Mouse (Mus musculus) CD4-positive helper T cell, adult 2 months (primary cell): Measurements from ENCODE around the gene Golph3.
A peak's percentile ranks its signal among the peaks of the same experiment; 100 is the strongest.

Source experiments
- DNase-seq: peaks from one replicate; pipeline ENCODE4 v3.0.0-alpha.2; 2012; ENCODE audit warnings: low read depth, missing footprints, low spot score

Gene Golph3

GRCm38 (mm10) chr15:12321091-12321787 lies at the start of gene Golph3:
Gene Golph3 (plus strand): TSS chr15:12321450.
- DNase-seq, result peak; percentile 91

DNA sequence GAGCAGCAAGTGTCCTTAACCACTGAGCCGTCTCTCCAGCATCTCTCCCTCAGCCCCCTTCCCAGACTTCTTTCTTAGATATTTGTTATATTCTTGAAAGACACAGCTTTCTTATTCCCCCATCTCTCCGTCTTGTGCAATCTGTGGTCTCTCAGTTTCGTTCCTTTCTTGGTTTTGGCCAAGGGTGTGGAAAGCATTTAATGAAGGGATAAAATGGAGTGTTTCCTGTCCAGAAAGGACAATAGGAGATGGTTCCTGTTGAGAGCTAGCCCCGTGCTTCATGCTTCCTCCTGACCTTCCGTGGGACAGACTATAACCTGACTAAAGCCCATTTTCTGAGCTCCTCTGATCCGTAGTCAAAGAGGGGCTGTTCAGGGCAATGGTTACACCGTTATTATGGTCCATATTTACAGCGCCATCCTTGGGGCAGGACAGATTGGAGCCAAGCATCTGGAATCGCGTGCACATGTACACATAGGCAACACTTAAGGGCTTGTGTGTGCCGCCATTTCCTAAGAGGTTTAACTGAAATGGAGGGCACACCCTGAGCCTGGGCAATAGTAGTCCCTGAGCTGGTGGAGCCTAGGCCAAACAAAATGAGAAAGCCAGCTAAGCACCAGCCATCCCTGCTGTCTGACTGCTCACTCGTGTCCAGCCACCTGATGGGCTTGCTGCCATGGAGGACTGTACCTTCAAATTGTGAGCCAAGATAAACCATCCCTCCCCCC lies 47.8 kb upstream of the Golph3 start:
- no peak for DNase-seq

DNA sequence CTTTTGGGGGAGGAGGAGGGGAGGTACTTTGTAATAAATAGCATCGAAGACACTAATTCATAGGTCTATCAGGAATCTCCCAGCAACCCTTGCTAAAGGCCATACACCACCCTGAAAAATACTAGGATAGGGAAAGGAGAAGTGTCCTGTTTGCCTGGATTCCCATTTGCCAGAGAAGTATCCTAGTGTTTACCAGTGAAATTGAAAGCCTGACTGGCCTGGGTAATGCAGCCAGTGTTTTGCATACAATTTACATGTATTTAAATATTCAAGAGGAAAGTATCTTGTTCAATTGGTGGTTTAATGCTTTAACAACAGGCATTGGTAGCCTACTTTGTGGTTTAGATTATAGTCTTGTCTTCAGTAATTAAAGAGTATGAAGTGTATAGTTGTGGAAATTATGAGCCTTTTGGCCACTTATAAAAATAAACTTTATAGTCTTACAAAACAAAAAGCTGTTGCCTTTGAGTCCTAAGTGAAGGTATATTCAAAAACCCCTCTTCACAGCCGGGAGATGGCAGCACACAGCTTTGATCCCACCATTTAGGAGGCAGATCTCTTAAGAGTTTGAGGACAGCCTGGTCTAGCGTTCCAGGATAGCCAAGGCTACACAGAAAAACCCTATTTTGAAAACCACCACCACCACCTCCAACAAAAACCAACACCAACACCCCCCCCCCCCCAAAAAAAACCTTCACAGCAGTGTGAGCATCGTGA lies 47.0 kb upstream of the Golph3 start:
- DNase-seq, result no peak

DNA sequence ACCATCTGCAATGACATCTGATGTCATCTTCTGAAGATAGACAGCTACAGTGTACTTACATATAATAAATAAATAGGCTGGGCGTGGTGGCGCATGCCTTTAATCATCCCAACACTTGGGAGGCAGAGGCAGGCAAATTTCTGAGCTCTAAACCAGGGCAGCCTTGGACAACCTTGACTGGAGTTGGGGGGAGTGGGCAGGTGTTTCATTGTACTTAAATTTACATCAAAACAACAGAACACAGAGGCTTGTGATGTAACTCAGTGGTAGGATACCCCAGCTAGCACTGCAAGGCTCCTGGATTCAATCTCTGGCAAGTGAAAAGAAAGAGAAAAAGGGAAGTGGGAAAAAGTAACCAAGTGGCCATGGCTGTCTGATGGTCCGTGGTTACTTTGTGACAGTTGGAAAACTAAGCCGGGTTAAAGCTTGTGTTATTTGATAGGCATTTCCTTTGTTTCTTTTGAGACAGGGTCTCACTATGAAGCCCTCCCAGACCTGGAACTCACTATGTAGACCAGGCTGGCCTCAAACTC lies 46.1 kb upstream of the Golph3 start:
- no peak for DNase-seq

GRCm38 (mm10) chr15:12279816-12280215 lies 41.4 kb upstream of the Golph3 start:
- DNase-seq, result no peak

- peak; percentile 57 for DNase-seq
Measured at GRCm38 (mm10) chr15:12284794-12285534, 36.3 kb upstream of the Golph3 start.

DNA sequence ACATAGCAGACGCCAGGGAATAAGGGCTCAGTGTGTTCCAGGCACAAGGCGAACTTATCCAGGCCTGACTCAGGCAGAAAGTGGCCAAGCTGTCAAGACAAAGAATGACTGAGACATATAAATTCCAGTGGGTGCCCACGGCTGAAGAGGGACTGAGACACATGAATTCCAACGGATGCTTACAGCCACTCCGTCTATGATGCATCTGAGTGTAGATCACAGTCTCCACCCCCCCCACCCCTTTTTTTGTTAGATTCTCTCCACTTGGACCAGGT lies 35.8 kb upstream of the Golph3 start:
- no peak for DNase-seq

DNA sequence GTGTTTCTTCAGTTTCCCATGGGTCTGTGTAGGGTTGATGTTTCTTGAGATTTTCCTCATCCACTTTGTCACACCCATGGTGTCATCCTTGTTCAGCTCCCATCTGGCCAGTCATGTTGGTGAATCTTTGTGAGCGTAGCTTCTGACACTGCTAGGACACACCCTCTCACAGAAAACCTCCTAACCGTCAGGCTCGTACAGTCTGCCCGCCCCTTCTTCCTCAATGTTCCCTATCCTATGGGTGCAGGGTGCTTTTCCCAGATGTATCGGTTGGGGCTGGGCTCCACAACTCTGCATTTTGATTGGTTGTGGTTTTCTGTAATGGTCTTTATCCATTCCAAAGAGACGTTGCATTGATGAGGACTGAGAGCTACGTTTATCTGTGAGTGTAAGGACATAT lies 30.9 kb upstream of the Golph3 start:
- no peak for DNase-seq

- DNase-seq, result no peak
Measured at GRCm38 (mm10) chr15:12291757-12292156, 29.5 kb upstream of the Golph3 start.

DNA sequence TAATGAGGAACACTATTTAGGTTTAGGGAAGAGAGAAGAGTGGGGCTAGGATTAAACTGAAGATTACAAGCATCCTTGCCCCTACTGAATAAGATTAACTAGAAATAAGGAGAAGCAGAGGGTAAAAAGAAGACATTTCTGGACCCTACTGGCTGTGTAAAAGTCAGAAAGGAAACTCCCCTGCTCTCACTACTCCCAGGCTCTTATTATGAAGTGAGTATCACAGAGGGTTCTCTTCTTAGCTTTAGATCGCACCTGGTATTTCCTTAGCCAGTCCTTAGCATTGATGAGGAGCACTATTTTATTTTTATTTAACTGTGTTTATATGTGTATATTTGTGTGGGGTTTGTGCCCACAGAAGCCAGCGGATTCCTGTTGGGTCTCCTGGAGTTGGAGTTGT lies 25.0 kb upstream of the Golph3 start:
- no peak for DNase-seq

DNA sequence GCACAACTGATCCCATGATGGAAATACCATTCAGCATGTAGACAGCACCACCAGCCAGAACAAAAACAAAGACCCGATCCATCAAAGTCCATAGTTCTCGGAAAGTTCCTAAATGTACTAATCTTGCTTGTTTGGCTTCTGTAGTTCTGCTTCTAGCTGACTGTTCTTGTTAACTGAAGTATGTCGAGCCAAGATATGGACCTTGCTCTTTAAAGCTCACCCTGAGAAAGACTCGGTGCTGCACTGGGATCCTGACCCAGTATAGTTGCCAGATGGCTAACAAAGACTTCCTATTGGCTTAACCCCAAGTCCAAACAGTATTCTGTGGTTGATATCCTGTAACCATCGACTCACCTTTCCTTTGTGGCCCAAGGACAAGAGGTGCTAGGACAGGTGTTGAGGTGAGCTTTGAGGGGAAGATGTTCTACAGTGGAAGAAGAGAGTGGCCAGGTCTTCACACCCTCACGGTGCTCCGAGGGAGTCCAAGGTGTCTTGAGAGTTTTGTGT lies 23.0 kb upstream of the Golph3 start:
- no peak for DNase-seq

GRCm38 (mm10) chr15:12301771-12302170 lies 19.5 kb upstream of the Golph3 start:
- DNase-seq, result no peak

GRCm38 (mm10) chr15:12306188-12307071 lies 14.8 kb upstream of the Golph3 start:
- DNase-seq, result no peak

DNA sequence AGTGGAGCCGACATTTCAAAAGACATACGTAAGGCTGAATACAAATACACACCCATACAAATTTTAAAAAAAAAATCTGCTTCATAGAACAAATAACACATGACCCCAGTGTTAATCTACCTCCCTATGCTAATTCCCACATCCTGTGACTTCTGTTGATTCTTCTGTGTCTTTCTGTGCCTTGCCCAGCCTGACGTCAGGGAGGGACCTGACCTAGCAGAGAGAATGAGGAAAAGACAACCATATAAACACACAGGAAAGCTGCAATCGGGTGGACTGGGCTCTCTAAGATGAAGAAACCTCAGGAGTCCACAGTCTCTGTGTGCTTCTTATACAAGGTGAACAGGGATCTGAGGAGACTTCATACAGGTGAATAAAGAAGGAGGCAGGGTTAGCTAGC lies 14.1 kb upstream of the Golph3 start:
- DNase-seq, result no peak

- no peak for DNase-seq
Measured at GRCm38 (mm10) chr15:12308539-12308938, 12.7 kb upstream of the Golph3 start.

- DNase-seq, result no peak
Measured at GRCm38 (mm10) chr15:12310676-12311075, 10.6 kb upstream of the Golph3 start.

GRCm38 (mm10) chr15:12311465-12311864 lies 9.8 kb upstream of the Golph3 start:
- DNase-seq, result no peak

- DNase-seq, result peak; percentile 46
Measured at GRCm38 (mm10) chr15:12313255-12313654, 8.0 kb upstream of the Golph3 start.

GRCm38 (mm10) chr15:12314584-12314983 lies 6.7 kb upstream of the Golph3 start:
- DNase-seq, result no peak

DNA sequence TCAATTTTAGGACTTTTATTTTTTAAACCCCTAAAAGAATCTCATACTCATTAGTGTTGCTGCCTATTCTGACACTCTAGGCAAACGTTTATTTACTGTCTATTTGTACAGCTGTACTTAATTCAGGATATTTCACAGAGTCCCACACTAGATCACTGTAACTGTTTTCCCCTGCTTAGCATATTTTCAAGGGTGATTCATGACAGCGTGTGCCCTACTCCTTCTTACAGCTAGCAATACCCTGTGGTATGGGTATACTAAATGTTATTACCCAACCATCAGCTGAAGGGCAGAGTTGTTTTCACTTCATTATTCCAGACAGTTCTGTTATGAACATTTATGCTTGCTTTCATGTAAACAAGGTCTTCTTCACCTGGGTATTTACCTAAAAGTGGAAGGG lies 5.3 kb upstream of the Golph3 start:
- no peak for DNase-seq

DNA sequence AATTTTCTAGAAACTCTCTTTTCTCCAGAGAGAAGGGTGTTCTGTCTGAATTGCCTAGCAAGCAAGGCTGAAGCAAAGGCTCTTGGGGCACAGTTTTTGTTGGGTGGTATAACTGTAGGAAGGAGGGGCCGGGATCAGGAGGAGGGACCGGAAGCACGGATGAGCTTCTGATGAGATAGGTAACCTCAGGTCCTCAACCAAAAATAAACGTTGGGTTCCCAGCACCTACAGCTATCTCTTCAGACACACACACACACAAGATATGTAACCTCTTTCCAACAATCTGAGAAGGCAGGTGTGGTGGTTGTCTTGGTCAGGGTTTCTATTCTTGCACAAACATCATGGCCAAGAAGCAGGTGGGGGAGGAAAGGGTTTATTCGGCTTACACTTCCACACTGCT lies 4.0 kb upstream of the Golph3 start:
- no peak for DNase-seq
